Mouse (Mus musculus) frontal cortex, postnatal 36 days (tissue): ENCODE results near the gene Pdgfa.

Source experiments
- DNase-seq, 2 experiments: peaks; one replicate each; pipeline ENCODE4 v3.0.0; 2022; ENCODE audit warnings: low spot score in 2 of 2

Pdgfa gene

DNA sequence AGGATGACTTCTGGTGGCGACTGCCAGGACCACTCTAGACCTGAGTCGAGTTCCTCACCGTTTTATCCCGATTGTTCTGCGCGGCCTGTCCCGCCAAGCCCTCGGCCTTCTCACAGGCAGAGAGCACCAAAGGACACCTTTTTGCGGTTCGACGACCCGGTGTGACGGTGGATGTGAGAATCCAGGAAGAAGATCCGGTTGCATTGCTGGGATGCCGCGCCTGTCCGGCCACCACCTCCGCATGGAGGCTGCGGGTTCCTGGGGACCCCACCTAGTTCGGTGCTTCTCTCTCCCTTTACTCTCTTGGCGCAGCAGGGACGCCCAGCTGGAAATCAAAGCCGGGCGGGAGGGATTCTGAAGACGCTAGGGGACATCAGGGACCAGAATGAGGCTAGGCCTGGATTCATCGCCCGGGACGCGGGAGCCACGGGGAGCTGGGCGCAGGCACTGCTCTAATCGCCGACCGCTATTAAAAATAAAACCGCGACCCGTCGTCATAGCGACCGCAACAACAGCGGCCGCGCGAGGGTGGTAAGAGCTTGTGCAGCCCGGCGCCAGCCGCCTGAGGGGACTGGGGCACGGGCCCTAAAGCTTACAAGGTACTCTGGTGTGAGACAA, at the start of gene Pdgfa:
Gene Pdgfa, minus strand, starts transcription at position 200 of the 618 bp plus-strand sequence.
- DNase-seq: peak; percentile 36 to 51

DNA sequence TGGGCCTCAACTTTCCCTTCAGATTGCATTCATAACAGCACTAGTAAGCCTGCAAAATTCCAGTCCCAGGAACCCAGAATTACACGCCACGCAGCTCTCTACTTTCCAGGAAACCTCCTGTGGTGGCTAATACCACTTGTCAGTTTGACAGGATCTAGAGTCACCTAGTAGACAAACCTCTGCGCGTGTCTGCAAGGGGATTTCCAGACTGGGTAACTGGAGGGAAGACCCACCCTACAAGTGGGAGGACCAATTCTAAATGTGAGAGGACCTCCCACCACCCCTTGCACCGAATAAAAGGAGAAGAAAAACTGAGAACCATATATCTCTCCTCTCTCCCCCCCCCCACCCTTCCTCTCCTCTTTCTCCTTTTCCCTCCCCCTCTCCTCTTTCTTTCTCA, 49.5 kb upstream of the Pdgfa start:
- DNase-seq: no peak

DNA sequence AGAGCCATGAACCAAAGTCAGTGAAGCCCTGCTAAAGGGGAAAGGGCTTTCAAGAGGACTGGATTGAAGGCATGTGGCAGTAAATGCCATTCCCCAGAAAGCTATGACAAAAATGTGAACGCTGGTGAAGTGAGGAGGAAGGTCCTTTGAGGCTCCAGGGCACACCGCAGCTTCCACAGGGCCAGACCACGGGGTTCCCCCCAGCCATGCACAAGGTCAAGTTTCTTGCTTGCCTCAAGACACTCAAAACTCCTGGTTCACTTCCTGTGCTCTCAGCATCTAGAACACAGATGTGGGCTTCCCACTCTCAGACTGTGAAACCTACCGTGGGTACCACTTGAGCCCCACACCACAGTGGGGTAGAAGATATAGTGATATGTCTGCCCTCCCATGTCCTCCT, 46.4 kb upstream of the Pdgfa start:
- no peak for DNase-seq

DNA sequence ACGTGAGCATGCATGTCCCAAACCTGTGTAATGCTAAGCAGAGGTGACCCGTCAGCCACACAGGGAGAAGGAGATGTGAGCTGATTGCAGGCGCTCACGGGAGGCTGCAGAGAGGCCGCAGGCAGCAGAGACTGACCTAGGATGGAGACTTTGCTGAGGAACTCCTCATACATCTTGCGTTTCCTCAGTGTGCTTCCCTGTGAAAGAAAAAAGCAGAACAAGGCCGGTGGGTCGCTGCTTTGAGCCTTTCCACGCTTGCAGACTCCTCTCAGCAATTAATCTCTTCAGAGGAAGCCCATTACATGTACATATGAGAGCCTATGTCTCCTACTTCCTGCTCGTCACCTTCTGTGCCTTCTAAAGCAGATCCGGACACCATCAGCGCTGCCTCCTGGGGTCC, 45.1 kb upstream of the Pdgfa start:
- no peak for DNase-seq

DNA sequence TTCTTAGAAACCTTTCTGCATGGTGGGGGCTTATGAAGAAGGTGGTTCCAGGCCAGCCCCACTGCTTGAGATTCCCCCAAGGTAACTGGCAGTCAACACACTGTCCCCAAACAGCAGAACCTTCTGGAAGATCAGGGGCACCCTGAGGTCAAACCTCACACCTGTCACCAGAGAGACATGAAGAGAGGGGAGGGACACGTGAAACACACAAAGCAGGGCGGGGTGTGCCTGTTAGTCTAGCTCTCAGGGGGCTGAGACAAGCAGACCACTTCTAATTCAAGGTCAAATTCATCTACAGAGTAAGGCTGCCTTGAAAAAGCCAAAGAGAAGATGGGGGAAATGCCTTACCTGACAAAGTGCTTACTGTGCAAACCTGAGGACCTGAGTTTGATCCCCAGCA, 38.0 kb upstream of the Pdgfa start:
- no peak for DNase-seq

DNA sequence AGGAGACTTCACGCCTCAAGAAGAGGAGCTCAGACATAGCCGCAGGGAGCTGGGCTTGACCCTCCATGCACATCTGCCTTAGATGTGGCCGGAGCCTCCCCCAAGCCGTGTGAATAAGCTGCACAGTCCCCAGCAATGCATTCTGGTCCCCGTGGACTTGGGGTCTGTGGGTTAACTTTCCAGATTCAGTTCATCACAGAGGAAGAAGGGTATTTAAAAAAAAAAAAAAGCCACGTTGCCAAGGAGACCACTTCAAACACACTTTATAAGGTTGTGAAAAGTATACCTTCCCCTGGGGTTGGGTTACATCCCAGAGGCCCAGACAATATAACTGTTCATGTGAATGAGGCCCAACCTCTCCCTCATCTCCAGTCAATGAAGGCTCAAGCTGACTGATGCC, 37.6 kb upstream of the Pdgfa start:
- no peak for DNase-seq

DNA sequence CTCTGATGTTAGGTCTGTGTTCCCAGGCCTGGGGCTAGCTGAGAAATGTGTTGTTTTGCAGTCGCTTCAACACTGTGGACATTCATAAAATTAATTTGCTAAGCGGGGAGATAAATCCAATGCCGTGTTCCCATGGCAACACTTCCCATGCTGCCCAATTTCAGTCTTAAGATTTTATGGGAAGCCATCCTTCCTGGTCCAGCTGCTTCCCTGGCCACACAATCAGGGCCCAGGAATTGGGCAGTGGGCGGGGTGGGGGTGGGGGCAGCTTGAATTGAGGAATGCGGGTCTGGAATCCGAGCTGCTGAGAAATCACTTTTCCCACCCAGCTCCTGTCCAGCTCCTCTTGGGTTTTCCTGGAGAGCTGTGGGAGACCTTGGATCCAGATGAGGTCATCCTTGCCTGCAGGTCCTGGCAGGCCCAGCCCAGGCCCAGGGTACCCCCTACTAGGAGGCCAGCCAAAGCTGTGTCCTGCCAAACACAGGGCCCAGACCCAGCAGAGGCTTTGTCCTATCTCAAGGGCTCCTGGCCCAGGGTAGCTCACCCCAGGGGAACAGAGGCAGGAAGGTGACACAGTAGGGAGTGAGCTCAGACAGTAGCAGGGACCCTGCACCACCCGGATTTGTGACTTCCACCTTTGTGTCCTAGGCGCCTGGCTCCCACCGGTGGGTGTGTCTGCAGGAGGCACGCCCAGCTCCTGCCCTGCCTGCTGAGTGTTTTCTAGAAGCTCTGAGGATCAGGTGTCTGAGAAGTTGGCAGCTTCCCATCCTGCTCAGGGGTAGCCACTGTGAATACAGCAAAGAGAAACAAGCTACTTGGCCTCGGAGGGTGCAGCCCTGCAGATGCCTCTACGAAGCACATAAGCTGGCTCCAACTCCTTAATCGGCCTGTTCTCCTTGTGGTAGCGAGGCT, 36.5 kb upstream of the Pdgfa start:
- DNase-seq: no peak

DNA sequence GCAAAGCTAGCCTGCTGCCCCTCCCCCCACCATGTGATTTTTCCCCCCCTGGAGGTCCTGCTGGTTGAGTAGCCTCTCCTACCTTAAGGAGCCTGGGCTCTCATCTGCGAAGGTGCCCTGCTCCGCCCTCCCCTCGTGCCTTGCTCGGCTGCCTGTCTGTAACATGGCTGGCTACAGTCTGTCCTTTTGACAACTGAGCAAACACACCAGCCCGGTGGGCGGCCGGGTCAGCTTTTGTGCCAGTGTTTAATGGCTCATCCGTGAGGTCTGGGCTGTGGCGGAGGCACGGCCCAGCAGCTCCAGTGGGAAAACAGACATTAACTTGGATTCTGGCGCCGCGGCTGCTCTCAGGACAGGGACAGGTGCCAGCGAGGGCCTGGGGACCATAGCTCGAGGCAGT, 30.4 kb upstream of the Pdgfa start:
- no peak for DNase-seq

DNA sequence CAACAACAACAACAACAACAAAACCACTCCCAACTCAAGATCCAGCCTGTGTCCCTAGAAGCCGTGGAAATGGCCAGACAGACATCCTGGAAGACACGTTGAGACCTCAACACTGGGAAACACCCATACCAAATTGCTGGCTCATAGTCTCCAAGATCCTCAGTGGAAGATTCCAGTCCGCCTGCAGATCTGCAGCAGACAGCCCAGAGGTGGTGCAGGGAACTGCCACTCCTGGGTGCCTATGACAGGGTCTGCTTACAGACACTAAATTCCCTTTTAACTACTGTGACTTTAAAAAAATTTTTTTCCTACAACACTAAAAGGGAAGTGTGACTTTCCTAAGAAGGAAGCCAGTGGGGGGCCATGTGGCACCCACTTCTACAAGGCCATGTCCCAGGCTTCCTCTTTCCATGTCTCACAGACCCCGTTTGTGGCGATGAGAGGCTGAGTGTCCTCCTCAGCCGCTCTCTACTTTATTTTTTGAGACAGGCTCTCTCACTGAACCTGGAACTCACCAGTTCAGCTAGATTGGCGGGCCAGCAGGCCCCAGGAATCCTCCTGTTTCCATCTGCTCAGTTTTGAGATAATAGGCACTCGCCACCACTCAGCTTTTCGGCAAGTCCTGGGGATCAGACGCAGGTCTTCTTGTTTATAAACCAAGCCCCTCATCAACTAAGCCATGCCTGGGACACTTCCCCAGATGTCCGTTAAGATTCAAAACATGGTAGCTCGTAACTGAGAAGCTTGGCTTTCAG, 27.4 kb upstream of the Pdgfa start:
- no peak for DNase-seq

DNA sequence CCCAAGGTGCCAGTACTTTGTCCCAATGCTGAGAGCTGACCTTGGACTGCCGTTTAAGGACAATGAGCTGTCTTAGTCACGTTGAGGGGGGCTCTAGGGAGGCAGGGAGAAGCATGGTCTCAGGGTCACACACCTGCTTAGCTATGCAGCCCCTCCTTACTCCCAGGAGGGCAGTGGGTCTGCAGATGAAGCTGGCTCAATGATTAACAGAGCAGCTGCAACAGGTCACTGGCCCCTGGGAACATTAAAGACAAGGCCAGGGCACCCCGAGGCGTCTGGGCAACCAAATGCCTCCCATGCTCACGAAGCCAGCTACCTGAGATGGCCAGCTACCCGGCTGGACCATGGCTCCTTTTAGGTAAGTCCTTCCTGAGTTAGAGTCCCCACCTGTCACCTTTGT, 23.4 kb upstream of the Pdgfa start:
- no peak for DNase-seq

DNA sequence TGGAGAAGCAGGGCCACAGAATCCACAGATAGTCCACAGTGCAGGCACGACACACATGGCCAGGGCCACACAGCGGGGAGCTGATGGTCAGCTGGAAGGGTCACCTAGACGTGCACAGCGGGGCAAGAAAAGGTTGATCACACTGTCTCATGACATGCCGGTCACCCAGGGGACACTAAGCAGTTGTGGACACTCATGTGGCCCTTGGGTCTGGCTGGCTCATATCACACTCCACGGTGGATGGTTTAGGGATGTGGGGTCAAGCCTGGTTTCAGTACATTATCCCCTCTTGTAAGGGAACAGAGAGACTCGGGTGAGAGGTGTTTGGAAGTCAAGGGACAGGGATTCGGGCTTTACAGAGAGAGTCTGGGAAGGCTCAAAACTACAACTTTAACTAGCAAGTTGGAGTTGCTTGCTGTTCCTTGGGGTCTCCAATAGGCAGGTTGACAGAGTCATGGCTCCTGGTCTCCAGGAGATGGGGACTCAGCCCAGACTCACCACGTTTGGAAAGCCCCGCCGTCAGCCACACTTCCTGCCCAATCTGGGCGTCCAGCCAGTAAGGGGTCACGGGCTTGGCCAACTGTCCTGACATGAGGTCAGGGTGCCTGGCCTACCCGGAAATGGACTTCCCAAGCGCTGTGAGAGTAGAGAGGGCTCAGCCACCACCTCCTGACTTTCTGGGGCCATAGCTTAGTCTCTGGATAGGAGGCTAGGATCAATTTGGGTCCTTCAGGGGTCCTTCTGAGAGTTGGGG, 20.4 kb upstream of the Pdgfa start:
- no peak for DNase-seq

DNA sequence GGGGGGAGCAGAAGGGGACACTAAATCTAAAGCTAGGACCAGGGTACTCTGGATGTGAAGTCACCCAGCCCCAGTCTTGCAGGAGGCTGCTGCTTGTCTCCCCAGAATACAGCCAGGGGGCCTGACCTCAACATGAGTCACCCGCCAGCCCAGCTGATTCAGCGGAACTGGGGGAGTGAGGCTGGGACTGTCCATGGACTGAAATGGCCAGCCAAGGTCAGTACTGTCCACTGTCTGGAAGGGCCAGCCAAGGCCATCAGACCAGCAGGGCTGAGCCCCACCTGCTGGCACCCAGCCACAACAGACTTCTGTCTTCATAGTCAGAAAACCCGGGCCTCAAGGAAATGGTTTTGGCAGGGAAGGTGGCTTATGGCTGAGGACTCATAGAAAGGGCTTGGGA, 17.9 kb upstream of the Pdgfa start:
- peak in 1 of 2 experiments; percentile 31 for DNase-seq

DNA sequence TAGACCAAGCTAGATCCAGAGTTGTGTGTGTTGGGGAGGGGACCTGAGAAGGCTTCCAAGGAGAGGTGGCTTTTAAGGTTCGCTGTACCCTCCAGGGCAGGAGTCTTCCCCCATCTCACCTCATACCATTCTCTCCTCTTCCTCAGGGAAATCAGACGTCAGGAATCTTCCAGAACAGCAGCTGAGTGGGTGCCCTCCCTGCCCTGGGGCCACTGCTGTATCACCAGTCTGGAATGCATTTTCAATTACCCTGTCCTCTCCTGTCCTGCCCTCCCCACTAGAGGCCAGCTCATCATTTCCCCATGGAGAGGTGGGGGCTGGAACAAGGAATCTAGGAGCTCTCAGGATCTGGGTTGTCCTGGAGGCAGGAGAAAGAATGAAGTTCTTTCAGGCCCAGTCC, 13.5 kb upstream of the Pdgfa start:
- DNase-seq: no peak

DNA sequence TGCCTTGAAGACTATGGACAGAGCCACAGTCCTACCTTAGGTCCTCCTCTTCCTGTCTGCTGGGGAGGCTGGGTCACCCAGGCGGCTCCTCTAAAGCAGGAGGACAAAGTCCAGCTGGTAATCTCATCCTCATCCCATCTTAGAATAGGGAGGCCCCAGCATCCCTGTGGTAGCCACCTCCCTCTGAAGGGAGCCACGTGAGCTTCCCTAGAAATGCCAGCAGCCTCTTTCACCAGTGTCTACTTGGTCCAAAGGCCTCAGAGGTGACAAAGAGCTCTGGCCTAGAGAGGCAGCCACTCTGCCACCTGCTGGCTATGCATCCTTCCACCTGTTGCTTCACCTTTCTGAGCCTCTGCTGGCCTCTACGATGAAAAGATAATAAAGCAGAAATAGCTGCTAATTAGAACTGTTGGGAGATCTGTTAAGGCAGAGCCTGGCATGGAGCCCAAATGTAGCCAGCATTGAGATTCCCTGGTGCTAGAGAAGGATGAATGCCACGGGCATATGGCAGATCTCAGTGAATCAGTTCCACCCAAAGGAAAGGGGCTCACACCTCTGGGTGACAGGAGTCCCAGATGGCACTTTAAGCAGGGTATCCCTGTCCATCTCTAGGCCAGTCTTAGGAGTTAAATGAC, 10.1 kb upstream of the Pdgfa start:
- no peak for DNase-seq

DNA sequence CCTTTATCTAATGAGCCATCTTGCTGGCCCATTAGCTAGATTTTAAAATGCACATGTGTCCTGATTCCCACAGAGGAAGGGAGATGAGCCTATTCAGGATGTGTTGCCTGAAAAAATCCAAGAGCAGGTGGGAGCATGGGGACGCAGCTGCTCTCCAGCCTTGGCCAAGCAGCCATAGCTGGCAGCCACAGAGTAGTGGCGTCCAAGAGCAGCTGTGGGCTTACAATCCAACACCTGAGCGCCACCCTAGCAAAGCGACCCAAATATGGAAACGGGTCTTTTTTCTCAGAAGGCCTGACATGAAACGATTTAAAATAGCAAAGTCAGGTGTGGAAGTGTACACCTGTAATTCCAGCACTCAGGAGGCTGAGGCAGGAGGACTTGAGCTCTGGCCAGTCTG, 7.4 kb upstream of the Pdgfa start:
- DNase-seq: no peak

DNA sequence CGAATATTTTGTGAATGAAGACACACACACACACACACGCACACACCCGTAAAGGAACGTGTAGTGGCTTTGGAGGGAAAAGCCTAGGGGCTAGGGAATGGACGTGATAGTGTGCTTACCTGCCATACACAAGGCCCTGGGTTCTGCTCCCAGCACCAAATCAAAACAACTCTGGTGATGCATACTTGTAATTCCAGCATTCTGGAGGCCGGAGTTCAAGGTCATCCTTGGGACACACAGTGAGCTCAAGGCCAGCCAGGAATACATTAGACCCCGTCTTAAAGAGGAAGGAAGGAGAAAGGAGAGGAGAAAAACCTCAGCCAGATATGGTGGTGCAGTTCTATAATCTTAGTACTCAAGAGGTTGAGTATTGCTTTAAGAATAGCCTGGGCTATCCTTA, 2.5 kb upstream of the Pdgfa start:
- DNase-seq: no peak

DNA sequence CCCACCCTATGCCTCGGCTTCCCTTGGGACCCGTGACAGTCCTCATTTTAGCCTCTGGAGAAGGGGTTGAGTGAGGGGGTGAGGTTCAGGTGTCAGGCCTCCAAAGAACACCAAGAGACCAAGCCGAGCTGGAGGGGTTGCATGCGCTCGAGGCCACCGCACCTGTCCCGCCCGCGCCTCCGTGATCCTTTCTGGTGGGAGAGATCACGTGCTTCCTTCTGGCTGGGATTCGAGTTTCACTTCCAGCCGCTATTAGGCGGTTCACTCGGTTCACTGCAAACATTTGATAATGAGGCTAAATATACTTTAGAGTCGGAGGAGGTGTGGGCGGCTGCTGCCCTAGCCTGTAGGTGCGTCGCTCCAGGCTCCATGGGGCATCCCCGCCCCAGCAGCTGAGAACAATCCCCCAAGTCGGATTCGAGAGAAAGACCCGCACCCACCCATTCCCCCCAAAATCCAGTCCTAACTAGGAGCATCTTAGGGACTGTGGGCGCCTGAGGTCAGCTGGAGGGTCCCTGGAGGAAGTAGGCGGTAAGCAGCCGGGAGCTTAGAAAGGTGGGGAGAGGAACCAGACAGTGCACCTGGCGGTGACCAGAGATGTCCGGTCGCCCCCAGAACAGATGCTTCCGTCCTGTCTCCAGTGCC, 888 bp upstream of the Pdgfa start:
- peak in 1 of 2 experiments; percentile 22 for DNase-seq

DNA sequence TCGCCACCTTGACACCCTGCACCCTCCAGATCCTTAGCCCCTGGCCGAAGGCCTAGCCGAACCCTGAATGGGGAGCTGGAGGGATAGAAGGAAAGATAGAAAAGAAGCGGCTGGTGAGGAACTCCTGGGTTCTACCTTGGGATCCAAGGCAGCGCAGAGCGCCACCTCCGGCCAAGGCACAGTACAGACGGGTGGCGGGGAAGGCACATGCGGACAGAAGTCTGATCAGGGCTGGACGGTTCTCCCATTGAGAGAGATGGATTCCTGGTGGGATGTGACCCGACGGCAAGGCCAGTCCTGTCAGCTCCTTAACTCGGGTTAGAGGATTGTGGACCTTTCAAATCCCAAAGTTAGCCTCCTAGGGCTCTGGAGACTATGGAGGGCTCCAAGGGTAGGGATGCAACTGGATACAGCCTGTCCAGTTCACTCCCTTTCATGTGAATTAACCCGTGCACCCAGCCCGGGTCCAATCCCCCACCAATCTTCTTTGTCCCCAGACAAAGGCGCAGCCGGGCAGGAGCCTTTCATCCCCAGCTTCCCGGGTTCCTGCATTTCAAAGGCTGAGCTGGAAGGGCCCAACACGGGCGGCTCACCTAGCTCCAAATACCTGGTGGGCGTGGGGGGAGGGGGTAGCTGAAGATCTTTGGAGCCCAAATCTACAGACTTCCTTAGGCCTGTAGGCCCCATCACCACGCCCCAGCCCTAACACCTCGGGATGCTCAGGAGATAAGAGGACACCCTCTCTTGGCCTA, 672 bp downstream of the Pdgfa start:
- DNase-seq: peak; percentile 35 to 51

DNA sequence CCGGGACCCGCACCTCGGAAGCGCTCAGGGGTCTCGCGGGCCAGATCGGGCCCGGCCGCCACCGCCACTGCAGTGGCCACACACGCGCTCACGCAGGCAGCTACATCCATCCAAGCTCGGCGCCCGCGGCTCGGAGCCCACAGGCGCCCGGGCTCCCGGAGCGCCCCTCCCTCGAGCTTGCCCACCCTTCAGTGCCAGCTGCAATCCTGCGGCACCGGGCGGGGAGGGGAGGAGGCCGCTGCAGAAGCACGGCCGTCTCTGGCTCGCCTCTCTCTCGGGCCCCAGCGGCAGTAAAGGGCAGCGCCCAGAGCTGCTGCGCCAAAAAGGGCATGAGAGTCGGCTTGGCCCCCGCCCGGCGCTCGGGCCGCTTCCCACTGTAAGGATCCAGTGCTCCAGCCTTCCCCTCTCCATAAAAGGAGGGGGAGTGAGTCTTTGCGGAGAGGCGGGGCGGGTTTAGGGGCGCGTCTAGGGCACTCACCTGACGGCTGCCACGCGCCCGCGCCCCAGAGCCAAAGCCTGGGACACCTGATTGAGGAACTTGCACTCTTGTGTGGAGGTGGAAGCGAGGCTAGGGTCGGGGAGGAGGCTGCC, 1.4 kb downstream of the Pdgfa start:
- DNase-seq: peak; percentile 64 to 65
